Mouse (Mus musculus) heart, postnatal 25 days (tissue): ENCODE results near the gene Syce3. TPM values are rescaled to one million over a fixed set of nuclear protein-coding genes. Genes with fewer than 3 reads are reported as not detected.
"Not testable (repeated sequence)": the region's sequence is repeated elsewhere in the genome, so short reads cannot be mapped to it uniquely, and the experiment has no call there.

ENCODE experiments used
- DNase-seq: peaks from one replicate; pipeline ENCODE4 v3.0.0; 2022; ENCODE audit warnings: low spot score
- intact Hi-C: fragments of 180-260 bp; cut with DNase I; formaldehyde crosslinking; loops from one replicate; pipeline ENCODE4 v1.15.1; 2025
- total RNA-seq, 2 experiments: library from RNA; stranded (reverse); gene quantifications; 2 replicates each; pipeline ENCODE4 v1.2.3; 2021

The Syce3 gene
- not detected for total RNA-seq

DNA sequence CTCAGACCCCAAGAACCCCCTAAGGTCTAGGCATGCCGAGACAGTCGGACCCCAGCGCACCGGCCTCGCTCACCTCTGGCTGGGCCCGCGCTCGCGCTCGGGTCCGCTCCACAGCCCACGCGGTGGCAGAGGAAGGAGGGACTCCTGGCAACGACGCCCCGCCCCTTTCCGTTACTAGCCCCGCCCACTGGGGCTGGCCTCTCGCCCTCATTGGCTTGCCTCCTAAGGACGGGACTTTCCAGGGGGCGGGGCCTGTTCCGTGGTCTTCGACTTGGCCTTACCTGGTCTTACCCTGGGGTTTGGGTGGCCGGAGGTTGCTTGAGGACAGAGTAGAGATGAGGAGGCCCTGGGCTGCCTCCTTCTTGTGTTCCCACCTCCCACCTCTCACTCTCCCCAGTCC lies at the start of gene Syce3:
TSS of gene Syce3 (minus strand) at position 386 of the 400 bp plus-strand sequence.
- no peak for DNase-seq
- intact Hi-C loops = no loop called here

DNA sequence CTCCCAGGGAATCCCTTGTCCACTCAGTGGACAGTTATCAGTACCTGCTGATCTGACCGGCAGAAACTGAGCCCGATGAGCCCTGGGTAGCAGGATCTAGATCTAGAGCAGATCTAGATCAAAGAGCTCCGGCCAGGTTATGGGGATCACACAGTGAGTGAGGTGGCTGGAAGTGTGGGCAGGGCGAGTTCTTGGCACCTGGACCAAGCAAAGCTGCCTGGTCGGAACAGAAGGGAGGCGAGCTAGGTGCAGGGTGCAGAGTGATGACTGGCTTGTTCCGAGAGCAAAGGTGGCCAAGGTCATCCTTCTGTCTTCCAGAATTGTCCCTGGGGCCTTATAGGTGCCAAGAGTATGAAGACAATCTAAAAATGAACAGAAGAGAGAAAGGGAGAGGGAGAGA lies 49.5 kb upstream of the Syce3 start:
- intact Hi-C loops = no loop called here
- no peak for DNase-seq

DNA sequence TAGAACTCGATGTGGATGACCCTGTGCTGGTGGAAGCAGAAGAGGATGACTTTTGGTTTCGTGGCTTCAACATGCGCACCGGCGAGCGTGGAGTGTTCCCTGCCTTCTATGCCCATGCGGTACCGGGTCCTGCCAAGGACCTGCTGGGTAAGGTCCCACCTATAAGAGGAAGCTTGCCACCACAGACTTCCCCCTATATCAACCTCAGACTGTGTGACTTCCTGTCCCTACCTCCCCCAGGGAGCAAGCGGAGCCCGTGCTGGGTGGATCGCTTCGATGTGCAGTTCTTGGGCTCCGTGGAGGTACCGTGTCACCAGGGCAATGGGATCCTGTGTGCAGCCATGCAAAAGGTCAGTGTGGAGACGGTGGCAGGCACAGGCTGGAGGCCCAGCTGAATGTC lies 48.6 kb upstream of the Syce3 start:
- DNase-seq = no peak
- intact Hi-C loops = no loop called here

DNA sequence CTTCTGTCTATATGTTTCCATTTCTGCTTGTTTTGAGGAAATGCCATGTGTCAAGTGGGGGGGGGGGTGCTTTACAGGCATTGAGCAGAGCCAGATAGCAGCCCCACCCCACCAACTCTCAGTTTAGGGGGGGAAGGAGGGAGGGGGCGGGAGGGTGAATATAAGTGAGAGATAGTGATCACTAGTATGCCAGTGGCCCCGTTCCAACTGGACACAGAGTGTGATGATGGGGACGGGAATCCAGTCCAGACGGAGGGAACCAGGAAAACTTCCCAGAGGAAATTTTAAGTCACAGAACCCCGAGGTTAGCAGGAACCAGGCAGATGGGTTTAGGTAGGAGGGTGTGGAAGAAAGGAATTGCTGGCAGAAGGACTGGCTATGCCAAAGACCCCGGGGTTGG lies 45.3 kb upstream of the Syce3 start:
- DNase-seq = no peak
- intact Hi-C loops = no loop called here

DNA sequence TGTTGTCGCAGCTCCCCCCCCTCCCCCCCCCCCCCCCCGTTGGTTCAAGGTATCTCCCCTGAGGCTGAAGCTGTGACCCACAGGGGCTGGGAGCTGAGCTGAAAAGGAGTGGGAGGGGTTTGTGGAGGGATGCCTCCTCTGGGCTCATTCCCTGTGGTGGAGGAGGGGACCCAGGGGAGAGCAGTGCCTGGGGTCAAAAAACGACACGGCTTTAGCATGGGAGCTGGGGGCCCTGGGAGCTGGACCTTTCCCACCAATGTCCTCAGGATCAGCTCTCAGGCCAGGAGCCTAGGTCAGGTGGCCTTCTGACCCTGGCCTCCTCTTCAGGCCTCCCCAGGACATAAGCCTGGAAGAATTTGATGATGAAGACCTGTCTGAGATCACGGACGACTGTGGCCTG lies 44.6 kb upstream of the Syce3 start:
- intact Hi-C loops = no loop called here

DNA sequence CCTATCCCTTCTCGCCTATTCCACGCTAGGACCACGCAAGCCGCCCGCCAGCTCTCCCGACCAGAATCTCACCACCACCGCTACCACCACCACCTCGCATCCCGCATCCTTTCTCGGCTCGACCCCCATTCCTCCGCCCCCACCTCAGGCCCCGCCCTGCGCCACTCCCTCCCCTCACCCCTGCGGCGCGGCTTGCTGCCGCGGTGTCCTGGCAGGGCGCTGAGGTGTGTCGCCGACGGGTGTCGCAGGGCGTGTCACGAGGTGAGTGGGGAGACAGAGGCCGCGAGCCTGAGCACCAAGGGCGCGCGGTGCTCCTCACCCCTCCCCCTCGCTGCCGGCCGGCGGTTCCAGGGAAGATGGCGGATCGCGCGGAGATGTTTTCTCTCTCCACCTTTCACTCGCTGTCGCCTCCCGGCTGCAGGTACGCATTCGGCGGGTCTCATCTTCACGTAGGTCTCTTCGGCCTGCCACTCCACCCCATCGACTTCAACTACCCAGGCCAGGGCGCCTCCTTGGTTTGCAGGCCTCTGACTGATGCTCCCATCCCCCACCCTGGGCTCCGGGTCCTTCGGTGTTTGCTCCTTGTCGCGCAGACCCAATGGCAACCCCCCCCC lies 43.7 kb upstream of the Syce3 start, which contains the start of gene Mapk8ip2:
TSS of gene Mapk8ip2 (plus strand) at position 49 of the 614 bp plus-strand sequence.
- intact Hi-C loops = no loop called here
- DNase-seq = no peak

More for the DNA sequence above, 44.6 kb upstream of the Syce3 start:
- DNase-seq = no peak

DNA sequence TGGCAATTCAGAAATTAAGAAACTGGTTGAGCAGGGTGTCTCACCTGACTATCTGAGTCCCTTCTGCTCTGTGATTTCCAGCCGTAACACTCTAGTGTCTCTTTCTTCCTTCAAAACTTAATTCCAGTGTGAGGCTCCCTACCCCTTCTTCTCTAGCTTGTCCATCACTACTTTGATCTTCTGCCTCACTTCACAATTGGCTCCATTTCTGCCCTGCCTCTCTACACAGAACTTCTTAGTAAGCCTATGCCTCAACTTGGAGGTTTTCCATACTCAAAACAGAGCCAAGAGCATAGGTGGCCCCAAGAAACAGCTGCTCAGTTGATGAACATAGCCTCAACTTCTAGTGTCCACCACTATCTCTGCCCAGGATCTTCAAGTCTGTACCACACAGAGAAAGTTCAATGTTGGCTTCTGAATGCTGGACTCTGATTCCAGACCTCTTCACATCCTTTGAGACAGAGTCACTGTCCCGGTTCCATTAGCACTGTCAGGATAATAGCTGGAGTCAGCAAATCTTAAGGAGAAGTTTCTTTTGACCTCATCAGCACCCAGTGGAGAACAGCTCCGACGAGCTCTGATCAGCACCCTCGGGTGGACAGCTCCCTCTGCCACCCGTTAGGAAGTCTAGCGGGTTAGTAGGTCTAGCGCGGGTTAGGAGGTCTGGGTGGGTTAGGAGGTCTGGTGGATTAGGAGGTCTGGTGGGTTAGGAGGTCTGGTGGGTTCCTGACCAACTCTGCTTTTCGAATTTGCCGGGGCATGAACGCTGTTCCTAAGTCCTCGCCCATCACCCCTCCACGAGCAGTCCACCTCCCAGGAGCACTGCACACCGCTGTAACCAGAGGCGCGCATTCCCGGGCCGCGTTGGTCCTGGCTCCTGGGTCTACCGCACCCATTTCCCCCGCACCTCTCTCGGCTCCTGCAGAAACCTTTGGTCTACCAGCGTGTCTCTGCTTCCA lies 42.9 kb upstream of the Syce3 start:
- intact Hi-C loops = no loop called here

DNA sequence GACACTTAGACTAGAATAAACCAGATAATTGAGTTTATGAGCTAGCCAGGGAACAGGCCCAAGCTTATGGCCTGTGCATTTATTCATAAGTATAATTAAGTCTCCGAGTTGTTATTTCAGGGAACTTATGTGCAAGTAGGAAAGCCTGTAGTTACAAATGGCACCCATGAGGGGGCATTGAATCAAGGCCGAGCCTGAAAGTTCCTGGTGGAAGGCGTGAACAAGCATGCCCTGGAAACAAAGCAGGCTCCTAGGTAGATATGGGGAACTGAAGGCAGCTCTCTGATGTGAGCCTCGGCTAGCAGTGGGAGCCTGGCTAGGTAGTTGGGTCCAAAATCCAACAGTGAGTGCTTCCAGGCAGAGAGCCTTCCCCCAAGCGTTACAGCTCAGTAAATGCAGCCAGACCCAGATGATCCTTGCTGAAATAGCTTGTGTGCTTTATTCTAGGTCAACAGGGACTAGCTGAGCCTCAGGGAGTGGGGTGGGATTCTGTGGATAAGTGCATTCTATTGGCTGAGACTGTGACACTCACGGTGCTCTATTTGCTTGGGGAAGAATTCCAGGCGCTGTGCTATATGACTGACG lies 32.3 kb upstream of the Syce3 start:
- no peak for DNase-seq
- intact Hi-C loops = no loop called here

More for the DNA sequence above, 42.9 kb upstream of the Syce3 start:
- DNase-seq = no peak

DNA sequence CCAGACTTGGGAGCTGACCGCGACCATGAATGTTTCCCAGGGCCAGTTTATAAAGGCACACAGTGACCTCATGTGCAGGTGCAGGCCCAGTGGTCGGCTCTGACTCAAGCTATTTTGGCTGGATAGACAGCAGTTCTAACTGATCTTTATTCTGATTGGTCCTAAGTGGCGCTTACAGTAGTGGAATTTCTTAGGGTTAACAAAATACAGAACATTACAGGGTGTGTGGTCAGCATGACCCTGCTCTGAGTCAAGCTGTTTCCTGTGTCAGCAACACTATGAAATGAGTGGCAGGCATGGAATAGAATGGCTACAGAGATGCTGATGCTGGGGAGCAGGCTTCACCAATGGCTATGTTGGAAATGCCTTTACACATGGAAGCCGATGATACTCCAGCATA lies 25.6 kb upstream of the Syce3 start:
- intact Hi-C loops = no loop called here
- DNase-seq = no peak

DNA sequence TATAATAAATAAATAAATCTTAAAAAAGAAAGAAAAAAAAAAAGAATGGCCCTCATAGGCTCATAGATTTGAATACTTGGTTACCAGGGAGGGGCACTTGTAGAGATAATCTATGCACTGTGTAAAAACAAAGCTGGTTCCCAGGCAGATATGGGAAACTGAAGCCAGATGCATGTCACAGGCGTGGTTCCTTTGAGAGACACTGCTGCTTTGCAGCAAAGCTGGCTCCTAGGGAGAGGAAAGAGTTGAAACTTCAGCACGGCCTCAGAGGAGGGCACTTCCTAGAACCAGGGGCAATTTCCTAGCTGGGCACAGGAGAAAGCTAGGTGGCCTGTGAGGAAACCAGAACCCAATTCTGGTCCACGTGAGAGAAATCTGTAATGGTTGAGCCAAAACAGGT lies 23.8 kb upstream of the Syce3 start:
- no peak for DNase-seq
- intact Hi-C loops = no loop called here

DNA sequence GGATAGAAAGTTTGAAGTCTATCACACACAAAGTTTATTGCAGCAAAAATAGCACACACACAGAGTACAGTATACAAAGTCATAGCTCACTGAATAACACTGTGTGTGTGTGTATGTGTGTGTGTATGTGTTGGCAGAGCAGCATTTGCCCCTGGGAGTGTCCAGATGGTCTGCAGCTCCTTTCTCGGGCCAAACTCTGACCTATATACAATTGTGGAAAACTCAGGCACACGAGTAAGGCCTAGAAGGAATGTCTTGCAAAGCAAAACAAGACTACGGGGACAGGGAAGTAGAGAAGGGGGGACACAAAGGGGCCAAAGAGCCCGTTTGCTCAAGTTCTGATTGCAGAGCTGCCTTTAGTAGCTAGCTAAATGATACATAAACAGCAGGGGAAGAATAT lies 22.6 kb upstream of the Syce3 start:
- intact Hi-C loops = no loop called here
- no peak for DNase-seq

DNA sequence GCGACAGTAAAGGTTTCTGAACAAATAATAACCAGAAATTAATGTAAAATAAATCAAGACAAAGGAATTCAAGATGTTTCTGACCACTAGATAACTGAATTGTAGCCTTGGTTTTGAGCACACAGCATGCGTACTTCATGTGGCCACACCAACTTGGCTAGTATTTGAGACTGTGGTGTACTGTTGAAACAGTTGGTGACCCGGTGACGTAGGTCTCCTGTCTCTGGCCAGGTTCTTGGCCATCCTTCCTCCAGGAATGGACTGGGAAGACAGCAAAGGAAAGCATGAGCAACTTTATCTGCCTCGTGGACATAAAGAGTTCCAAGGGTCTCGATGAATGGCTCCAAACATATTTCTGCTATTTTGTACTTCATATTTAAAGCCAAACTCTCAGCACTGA lies 21.5 kb upstream of the Syce3 start:
- no peak for DNase-seq
- intact Hi-C loops = loop anchor here (2.0 kb wide), 1 partner anchor 43 kb away; no protein-coding TSS in a partner anchor

DNA sequence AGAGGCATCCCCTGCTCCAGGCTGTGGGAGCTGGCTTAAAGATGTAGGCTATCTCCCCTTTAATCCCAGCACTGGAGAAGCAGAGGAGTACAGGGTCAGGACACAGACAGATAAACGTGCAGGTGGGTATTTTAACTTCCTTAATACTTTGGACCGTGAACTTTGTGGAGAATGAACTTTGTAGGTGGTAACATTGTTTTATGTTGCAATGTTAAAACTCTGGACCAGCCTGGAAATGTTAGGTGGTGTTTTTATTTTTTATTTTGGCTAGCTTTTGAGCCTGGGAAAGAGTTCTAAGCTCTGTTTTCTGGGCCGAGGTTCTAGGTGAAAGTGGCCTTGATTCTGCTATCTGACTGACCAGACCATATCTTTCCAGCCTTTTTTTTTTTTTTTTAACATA lies 21.0 kb upstream of the Syce3 start:
- intact Hi-C loops = loop anchor here (2.0 kb wide), 1 partner anchor 44 kb away; no protein-coding TSS in a partner anchor
- no peak for DNase-seq

DNA sequence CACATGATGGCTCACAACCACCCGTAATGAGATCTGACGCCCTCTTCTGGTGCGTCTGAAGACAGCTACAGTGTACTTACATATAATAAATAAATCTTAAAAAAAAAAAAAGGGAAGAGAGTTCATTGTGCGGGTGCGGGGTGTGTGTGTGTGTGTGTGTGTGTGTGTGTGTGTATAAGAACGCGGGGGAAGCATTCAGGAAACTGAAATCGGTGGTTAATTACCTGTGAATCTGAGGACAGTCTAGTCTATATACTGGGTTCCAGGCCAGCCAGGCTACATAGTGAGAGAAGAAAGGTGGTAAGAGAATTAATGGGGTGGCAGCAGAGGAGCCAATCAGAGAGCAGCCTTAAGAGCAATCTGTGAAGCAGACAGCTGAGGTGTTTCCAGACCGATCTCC lies 20.5 kb upstream of the Syce3 start:
- intact Hi-C loops = loop anchor here (2.0 kb wide), 1 partner anchor 44 kb away; no protein-coding TSS in a partner anchor
- not testable (repeated sequence) for DNase-seq

DNA sequence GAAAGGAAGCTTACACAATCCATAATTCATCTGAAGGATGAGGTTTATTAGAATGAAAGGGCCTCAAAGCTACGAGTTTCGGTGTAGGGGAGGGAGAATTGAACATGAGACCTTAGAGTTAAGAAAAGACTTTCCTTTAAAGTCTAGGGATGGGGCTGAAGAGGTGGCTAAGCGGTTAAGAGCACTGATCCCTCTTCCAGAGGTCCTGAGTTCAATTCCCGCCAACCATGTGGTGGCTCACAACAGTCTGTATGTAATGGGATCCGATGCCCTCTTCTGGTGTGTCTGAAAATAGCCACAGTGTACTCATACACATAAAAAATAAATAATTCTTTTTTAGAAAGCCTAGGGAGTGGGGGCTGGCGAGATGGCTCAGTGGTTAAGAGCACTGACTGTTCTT lies 20.0 kb upstream of the Syce3 start:
- intact Hi-C loops = loop anchor here (2.0 kb wide), 1 partner anchor 44 kb away; no protein-coding TSS in a partner anchor
- no peak for DNase-seq

DNA sequence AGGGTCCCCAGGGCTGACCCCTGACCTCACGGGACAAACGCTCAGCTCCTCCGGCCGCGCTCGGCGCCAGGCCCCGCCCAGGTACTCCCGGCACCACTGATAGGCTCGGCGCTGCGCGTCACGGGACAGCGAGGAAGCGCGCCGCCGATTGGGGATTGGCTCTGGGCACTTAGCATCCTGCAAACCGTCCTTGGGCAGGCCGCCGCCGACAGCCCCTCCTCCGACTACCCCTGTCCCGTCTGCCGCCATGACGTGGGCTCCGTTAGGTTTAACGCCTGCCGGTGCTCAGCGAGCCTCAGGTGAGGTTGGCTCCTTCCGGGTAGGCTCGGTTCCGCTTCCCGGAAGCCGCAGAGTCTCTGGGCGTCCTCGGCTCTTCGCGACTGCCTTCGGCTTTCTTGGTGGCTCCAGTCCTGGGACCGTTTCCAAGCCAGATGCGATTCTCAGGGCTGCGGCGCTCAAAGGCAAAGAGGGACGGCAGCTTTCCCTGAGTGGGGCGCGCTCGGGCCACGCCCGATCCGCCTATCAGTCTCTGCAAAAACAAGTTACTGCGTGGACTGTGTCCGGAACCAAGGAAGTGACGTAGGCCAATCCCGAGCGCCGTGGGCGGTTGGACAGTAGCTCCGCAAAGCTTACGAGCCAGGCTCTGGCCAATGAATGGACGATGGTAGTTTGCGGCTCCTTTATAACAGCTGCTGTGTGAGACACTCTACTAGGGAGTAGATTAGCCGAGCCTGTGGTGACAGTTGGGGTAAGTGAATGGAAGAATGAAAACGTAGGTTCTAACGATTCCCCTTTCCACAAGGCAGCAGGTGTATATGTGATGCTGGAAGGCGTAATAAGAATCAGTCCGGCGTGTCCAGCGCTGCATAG lies 19.3 kb upstream of the Syce3 start, which contains the start of the genes C730034F03Rik, Gm44502 and Chkb:
TSS of gene C730034F03Rik (plus strand) at position 238 of the 870 bp plus-strand sequence.
TSS of gene Gm44502 (minus strand) at position 345 of the 870 bp plus-strand sequence.
TSS of gene Chkb (minus strand) at position 557 of the 870 bp plus-strand sequence.
- intact Hi-C loops = loop anchor here (2.0 kb wide), 2 partner anchors 45 to 53 kb away; partner anchors contain the start of gene Tymp
- DNase-seq = peak; percentile 89

DNA sequence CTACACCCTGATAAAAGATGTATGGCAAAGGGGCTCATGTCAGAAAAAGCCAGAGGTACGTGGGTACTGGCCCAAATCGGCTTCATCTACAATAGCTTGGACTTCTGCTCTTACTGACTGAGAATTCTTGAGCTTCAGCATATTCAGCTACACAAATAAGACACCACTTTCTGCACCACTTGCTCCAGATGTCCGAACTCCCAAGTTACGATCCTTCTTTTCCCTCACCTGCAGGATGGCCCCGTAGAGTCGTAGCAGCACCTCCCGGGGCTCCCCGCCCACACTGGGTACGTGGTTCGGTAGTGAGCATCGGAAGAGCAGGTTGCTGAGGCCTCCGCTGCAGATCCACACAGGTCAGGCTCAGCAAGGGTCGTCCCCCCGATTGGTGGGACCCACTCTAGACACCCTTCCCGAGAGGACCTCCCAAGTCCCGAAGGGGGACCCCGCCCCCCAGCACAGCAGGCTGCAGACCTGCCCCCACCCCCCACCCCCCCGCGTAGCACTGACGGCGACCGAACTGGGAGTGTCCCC lies 18.6 kb upstream of the Syce3 start:
- intact Hi-C loops = loop anchor here (2.0 kb wide), 1 partner anchor 52 kb away; the partner anchor contains the start of gene Tymp
- DNase-seq = no peak

DNA sequence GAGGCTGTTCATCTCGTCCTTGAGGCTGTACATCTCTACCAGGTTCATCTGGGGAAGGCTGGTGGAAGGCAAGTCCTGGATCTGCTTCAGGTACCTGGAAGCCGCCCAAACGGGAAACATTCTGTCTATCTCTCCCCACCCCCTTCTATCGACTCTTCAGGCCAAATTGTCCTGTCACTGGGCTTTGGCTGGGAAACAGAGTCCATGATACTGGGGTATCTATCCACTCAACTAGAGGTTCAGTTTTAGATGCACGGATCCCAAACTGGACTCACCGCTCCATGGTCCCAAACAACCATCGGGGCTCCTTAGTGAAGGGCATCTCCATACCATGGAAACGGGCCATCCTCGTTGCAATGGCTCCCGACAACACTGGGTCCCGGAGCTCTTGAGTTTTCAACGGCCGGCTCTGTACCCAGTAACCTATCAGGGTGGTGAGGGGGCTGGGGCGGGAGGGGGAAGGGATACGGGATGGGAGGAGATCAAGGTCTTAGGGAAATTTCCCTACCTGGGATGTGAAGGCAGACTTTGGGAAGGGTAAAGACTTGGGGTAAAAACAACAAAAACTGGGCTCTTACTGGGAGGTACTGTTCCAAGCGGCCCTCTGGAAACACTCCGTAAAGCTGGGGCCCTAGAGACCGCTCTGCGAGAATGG lies 18.0 kb upstream of the Syce3 start:
- intact Hi-C loops = loop anchor here (2.0 kb wide), 1 partner anchor 51 kb away; the partner anchor contains the start of gene Tymp
- no peak for DNase-seq
